Mouse (Mus musculus) kidney, adult 2 months (tissue): ENCODE data around the gene Onecut1.

Experiments
- CTCF ChIP-seq: fragments of 200-500 bp; conservative IDR thresholded peaks from 2 replicates; pipeline ENCODE4 v1.5.1; 2011; ENCODE audit warnings: low read depth, mild to moderate bottlenecking, control low read depth, low read length, moderate library complexity, mixed read lengths; ENCODE audit not compliant: insufficient read depth, insufficient read length
- POLR2A ChIP-seq: fragments of 200-500 bp; IDR thresholded peaks from one replicate; pipeline ENCODE4 v1.6.1; 2011; ENCODE audit warnings: low read depth, low read length, control low read depth

GRCm38 (mm10) chr9:74925220-74925769, 63.6 kb downstream of the Onecut1 start:
- TF ChIP-seq CTCF (no peak), POLR2A (no peak)
